Mouse (Mus musculus) forebrain, embryonic 11.5 days (tissue): ENCODE measurements around the gene Cxcl17. TPM values are rescaled to one million over a fixed set of nuclear protein-coding genes. Genes with fewer than 3 reads are reported as not detected.
"Not testable (repeated sequence)": the region's sequence is repeated elsewhere in the genome, so short reads cannot be mapped to it uniquely, and the experiment has no call there.

Source experiments
- ATAC-seq: fragments of 200-750 bp; cut with Nextera tagmentation; replicated peaks from 2 replicates; pipeline ENCODE4 v1.8.0; 2017; ENCODE audit warnings: moderate TSS enrichment; ENCODE audit not compliant: low FRiP score
- DNase-seq: peaks from one replicate; pipeline ENCODE4 v3.0.0-alpha.2; 2017; ENCODE audit warnings: low spot score
- H3K27ac ChIP-seq: fragments of 300-500 bp; sonication (generic); 2 replicates; pipeline ENCODE4 v1.5.1; 2014; ENCODE audit warnings: low read depth, low read length
- H3K27me3 ChIP-seq: fragments of 300-500 bp; sonication (generic); 2 replicates; pipeline ENCODE4 v1.6.1; 2014; ENCODE audit warnings: mild to moderate bottlenecking, low read length, mixed read lengths; ENCODE audit not compliant: control insufficient read depth, insufficient read depth
- H3K36me3 ChIP-seq: fragments of 300-500 bp; sonication (generic); 2 replicates; pipeline ENCODE4 v1.6.1; 2014; ENCODE audit warnings: mild to moderate bottlenecking, low read length, moderate library complexity, mixed read lengths; ENCODE audit not compliant: control insufficient read depth, insufficient read depth
- H3K4me1 ChIP-seq: fragments of 300-500 bp; sonication (generic); replicated peaks from 2 replicates; pipeline ENCODE4 v1.6.1; 2014; ENCODE audit warnings: low read length, mixed read lengths; ENCODE audit not compliant: control insufficient read depth, insufficient read depth
- H3K4me2 ChIP-seq: fragments of 300-500 bp; sonication (generic); 2 replicates; pipeline ENCODE4 v1.6.1; 2014; ENCODE audit warnings: low read depth, mild to moderate bottlenecking, low read length, moderate library complexity, mixed read lengths; ENCODE audit not compliant: severe bottlenecking
- H3K4me3 ChIP-seq: fragments of 300-500 bp; sonication (generic); 2 replicates; pipeline ENCODE4 v1.5.1; 2014; ENCODE audit warnings: low read depth, low read length
- H3K9ac ChIP-seq: fragments of 300-500 bp; sonication (generic); 2 replicates; pipeline ENCODE4 v1.6.1; 2014; ENCODE audit warnings: low read length
- H3K9me3 ChIP-seq: fragments of 300-500 bp; sonication (generic); 2 replicates; pipeline ENCODE4 v1.6.1; 2016; ENCODE audit warnings: low read length, mixed read lengths; ENCODE audit not compliant: control insufficient read depth
- WGBS: fragments of 180-500 bp; shearing (Covaris S2); extraction: QIAGEN DNeasy Blood & Tissue Kit; methylation state at CpG from one replicate; pipeline ENCODE4 v1.1.7; 2014; 5-methylcytosine and 5-hydroxymethylcytosine counted together
- polyA plus RNA-seq: library from polyadenylated mRNA; unstranded; fragments of >200 nt; fragmentation: Nextera tagmentation; extraction: Ambion mirVana; gene quantifications from 2 replicates; pipeline ENCODE4 v1.2.1, GENCODE M21; 2014

Cxcl17 gene
- polyA plus RNA-seq, 1 experiment from 2014 or later, result 0.69 TPM

- Histone ChIP-seq H3K4me2 (no peak overlapping the region), H3K9me3 (no peaks in the 10 kb centered on the region), H3K4me1 (peaks cover 4% of the 10 kb centered on the region; the same call in 1 of the 2 replicates), H3K36me3 (no peaks in the 10 kb centered on the region), H3K4me3 (no peak overlapping the region), H3K9ac (no peak overlapping the region), H3K27ac (no peak overlapping the region), H3K27me3 (no peaks in the 10 kb centered on the region)
- 88% methylated on average over 3 of the region's 3 CpGs for WGBS
- DNase-seq, result no peak
- ATAC-seq, result no peak
Measured at GRCm38 (mm10) chr7:25428321-25428720, 15.6 kb upstream of the Cxcl17 start.

GRCm38 (mm10) chr7:25427144-25427543 lies 14.5 kb upstream of the Cxcl17 start:
- H3K9me3 ChIP-seq, result no peaks in the 10 kb centered on the region
- no peak overlapping the region for H3K27ac ChIP-seq
- no peaks in the 10 kb centered on the region for H3K27me3 ChIP-seq
- no peak for ATAC-seq
- DNase-seq, result no peak
- H3K9ac ChIP-seq, result no peak overlapping the region
- WGBS, result 81% methylated on average over 5 of the region's 5 CpGs
- H3K36me3 ChIP-seq, result no peaks in the 10 kb centered on the region
- no peak overlapping the region for H3K4me3 ChIP-seq
- H3K4me2 ChIP-seq, result no peak overlapping the region
- no peaks in the 10 kb centered on the region for H3K4me1 ChIP-seq

- H3K27me3 ChIP-seq, H3K4me2 ChIP-seq, H3K9me3 ChIP-seq, DNase-seq, H3K36me3 ChIP-seq, H3K4me1 ChIP-seq, H3K9ac ChIP-seq, ATAC-seq, H3K4me3 ChIP-seq, H3K27ac ChIP-seq: not testable (repeated sequence)
- 86% methylated on average over 4 of the region's 4 CpGs for WGBS
Measured at GRCm38 (mm10) chr7:25426380-25426779, 13.7 kb upstream of the Cxcl17 start.

- 37% methylated on average over 4 of the region's 4 CpGs for WGBS
- ATAC-seq (peak; percentile 42; the same call in 1 of the 2 replicates), DNase-seq (peak; percentile 86)
- Histone ChIP-seq H3K9ac (no peak overlapping the region), H3K36me3 (no peaks in the 10 kb centered on the region), H3K4me3 (no peak overlapping the region), H3K27ac (no peak overlapping the region), H3K4me2 (no peak overlapping the region), H3K4me1 (no peaks in the 10 kb centered on the region), H3K9me3 (no peaks in the 10 kb centered on the region), H3K27me3 (no peaks in the 10 kb centered on the region)
Measured at GRCm38 (mm10) chr7:25424429-25424828, 11.7 kb upstream of the Cxcl17 start.

GRCm38 (mm10) chr7:25422286-25422841 lies 9.7 kb upstream of the Cxcl17 start:
- DNase-seq, result peak; percentile 51

DNA sequence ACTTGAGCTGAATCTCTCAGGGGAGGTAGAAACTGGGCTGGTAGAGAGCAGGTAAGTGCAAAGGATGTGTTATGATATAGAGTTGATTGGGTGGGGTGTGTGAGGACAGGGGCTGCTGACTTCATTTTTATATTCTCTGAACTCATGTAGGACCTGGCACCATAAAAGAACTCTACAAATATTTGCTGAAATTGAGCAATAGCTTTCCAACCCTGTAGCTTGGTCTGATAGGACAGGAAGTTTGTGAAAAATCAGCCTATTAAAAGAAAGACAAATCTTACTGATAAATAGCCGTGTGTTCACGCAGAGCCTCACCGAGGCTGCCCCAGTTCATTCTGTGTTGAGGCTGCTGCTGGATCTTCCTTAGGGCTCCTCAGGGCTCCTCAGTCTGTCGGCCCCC lies 7.3 kb upstream of the Cxcl17 start:
- 91% methylated on average over 4 of the region's 4 CpGs for WGBS
- no peaks in the 10 kb centered on the region for H3K4me1 ChIP-seq

More at GRCm38 (mm10) chr7:25422286-25422841, 9.7 kb upstream of the Cxcl17 start:
- no peak overlapping the region for H3K4me3 ChIP-seq
- H3K36me3 ChIP-seq, result no peaks in the 10 kb centered on the region
- H3K27me3 ChIP-seq, result no peaks in the 10 kb centered on the region
- no peaks in the 10 kb centered on the region for H3K4me1 ChIP-seq
- no peaks in the 10 kb centered on the region for H3K9me3 ChIP-seq
- no peak overlapping the region for H3K4me2 ChIP-seq
- no peak overlapping the region for H3K9ac ChIP-seq
- H3K27ac ChIP-seq, result no peak overlapping the region
- WGBS, result 75% methylated on average over 16 of the region's 16 CpGs
- no peak for ATAC-seq

DNA sequence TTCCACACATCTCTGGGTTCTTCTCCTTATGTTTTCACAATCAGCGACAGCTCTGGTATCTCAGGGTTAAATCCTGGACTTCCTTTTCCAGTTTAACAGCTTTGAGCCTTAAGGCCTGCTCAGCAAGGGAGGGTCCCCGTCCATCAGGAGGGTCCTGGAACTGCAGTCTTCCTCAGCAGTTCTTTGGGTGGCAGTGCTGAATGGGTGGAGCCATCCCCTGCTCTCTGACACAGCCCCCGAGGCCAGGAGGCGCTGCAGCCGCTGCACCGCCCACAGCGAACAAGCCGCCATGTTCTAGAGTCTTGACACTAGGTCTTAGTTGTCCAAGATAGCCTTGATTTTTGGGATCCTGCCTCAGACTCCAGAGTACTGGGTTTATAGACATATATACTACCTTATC lies 6.8 kb upstream of the Cxcl17 start:
- Histone ChIP-seq H3K27ac (no peak overlapping the region), H3K4me1 (no peaks in the 10 kb centered on the region), H3K4me3 (no peak overlapping the region), H3K9me3 (no peaks in the 10 kb centered on the region), H3K36me3 (no peaks in the 10 kb centered on the region), H3K27me3 (no peaks in the 10 kb centered on the region), H3K4me2 (no peak overlapping the region), H3K9ac (no peak overlapping the region)
- peak; percentile 49 for DNase-seq
- no peak for ATAC-seq
- WGBS, result 90% methylated on average over 8 of the region's 8 CpGs

More for the DNA sequence above, 7.3 kb upstream of the Cxcl17 start:
- H3K27me3 ChIP-seq, result no peaks in the 10 kb centered on the region
- no peak overlapping the region for H3K4me2 ChIP-seq
- ATAC-seq, result no peak
- H3K4me3 ChIP-seq, result no peak overlapping the region
- no peak overlapping the region for H3K27ac ChIP-seq
- no peak overlapping the region for H3K9ac ChIP-seq
- DNase-seq, result peak; percentile 2
- H3K36me3 ChIP-seq, result no peaks in the 10 kb centered on the region
- no peaks in the 10 kb centered on the region for H3K9me3 ChIP-seq

GRCm38 (mm10) chr7:25417597-25417996 lies 4.9 kb upstream of the Cxcl17 start:
- DNase-seq (no peak), ATAC-seq (no peak)
- H3K27me3 ChIP-seq, result no peaks in the 10 kb centered on the region
- no peak overlapping the region for H3K4me3 ChIP-seq
- H3K4me1 ChIP-seq, result no peaks in the 10 kb centered on the region
- H3K27ac ChIP-seq, result no peak overlapping the region
- H3K4me2 ChIP-seq, result no peak overlapping the region
- no peaks in the 10 kb centered on the region for H3K9me3 ChIP-seq
- 78% methylated on average over 1 of the region's 1 CpGs for WGBS
- H3K9ac ChIP-seq, result no peak overlapping the region
- H3K36me3 ChIP-seq, result no peaks in the 10 kb centered on the region

GRCm38 (mm10) chr7:25411861-25412260 lies 825 bp downstream of the Cxcl17 start:
- 83% methylated on average over 3 of the region's 3 CpGs for WGBS
- Histone ChIP-seq H3K4me2 (no peak overlapping the region), H3K27me3 (no peaks in the 10 kb centered on the region), H3K27ac (no peak overlapping the region), H3K4me1 (no peaks in the 10 kb centered on the region), H3K9me3 (no peaks in the 10 kb centered on the region), H3K9ac (no peak overlapping the region), H3K4me3 (no peak overlapping the region), H3K36me3 (no peaks in the 10 kb centered on the region)
- no peak for ATAC-seq
- DNase-seq, result no peak
